Mouse (Mus musculus) layer of hippocampus, adult 6 months (tissue): ENCODE results near the gene Elmo1. TPM values are rescaled to one million over a fixed set of nuclear protein-coding genes. Genes with fewer than 3 reads are reported as not detected.

Experiments used
- long read RNA-seq, 2 experiments: library from polyadenylated mRNA; unstranded; transcript quantifications; one replicate each; pipeline ENCODE4 v2.0.0; 2019 to 2020
- polyA plus RNA-seq: library from polyadenylated mRNA; unstranded; fragments of <200 nt; fragmentation: Nextera tagmentation; gene quantifications from 2 replicates; pipeline ENCODE4 v1.2.3, GENCODE M21; 2021

The Elmo1 gene
- polyA plus RNA-seq, result 16.9 and 19.7 TPM in 2 replicates
- long read RNA-seq, experiment 1, full-length matches to known transcripts, result 5 of 52 reads
- long read RNA-seq, experiment 1, partial matches to known transcripts, result 10 of 52 reads
- long read RNA-seq, experiment 1, other reads (novel, unspliced or antisense), result 37 of 52 reads
- long read RNA-seq, experiment 2, full-length matches to known transcripts, result 48 of 409 reads
- long read RNA-seq, experiment 2, partial matches to known transcripts, result 17 of 409 reads
- long read RNA-seq, experiment 2, other reads (novel, unspliced or antisense), result 344 of 409 reads

DNA sequence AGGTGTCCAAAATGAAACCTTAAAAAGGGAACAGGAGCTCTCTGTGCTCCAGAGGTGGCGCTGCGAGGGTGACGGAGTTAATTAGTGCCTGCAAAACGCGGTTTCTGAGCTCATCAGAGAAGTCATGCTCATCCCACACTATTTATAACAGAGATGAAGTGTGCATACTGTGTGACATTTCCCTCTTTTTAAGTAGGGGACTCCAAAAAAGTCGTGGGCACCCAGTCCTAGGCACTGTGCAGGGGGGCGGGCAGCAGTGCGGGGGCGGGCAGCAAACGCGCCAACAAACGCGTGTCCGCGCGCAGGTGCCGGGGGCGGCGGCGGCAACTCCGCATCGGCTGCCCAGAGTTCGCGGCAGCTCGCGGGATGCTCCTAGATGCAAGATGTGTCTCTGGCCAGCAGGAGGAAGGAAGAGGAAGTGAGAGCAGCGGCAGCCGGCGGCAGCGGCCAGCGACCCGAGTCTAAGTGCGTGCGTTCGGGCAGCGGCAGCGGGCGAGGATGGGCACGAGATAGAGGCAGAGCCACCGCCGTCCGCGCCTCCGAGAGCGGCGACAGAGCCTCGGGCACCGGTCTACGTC, at the start of gene Elmo1:
Elmo1 (plus strand) TSS at position 464 of the 578 bp plus-strand sequence.

